Mouse (Mus musculus): ENCODE measurements around the gene Lyzl4.

Gene Lyzl4

GRCm38 (mm10) chr9:121647026-121647425 lies 5.1 kb upstream of the Lyzl4 start:
- DNase-seq (ENCODE audit: low spot score): no peak

- DNase-seq (ENCODE audit: low spot score): no peak
Measured at GRCm38 (mm10) chr9:121644855-121645254, 3.0 kb upstream of the Lyzl4 start.

- DNase-seq (ENCODE audit: low spot score): peak; percentile 14
Measured at GRCm38 (mm10) chr9:121642401-121643181, 695 bp upstream of the Lyzl4 start, which contains the start of gene Vipr1. Vipr1 (plus strand) TSS chr9:121642716.

GRCm38 (mm10) chr9:121641235-121641915 lies 521 bp downstream of the Lyzl4 start:
- no peak for DNase-seq (ENCODE audit: low spot score)

GRCm38 (mm10) chr9:121639790-121640189 lies 2.1 kb downstream of the Lyzl4 start:
- DNase-seq (ENCODE audit: low spot score): no peak

- DNase-seq (ENCODE audit: low spot score): no peak
Measured at GRCm38 (mm10) chr9:121635835-121636576, 5.9 kb downstream of the Lyzl4 start.

GRCm38 (mm10) chr9:121633306-121633705 lies 8.6 kb downstream of the Lyzl4 start:
- DNase-seq (ENCODE audit: low spot score): no peak

- DNase-seq (ENCODE audit: low spot score): no peak
Measured at GRCm38 (mm10) chr9:121632891-121633290, 9.0 kb downstream of the Lyzl4 start.

- DNase-seq (ENCODE audit: low spot score): no peak
Measured at GRCm38 (mm10) chr9:121631946-121632345, 9.9 kb downstream of the Lyzl4 start.

GRCm38 (mm10) chr9:121630627-121631026 lies 11.3 kb downstream of the Lyzl4 start:
- no peak for DNase-seq (ENCODE audit: low spot score)

GRCm38 (mm10) chr9:121624920-121625319 lies 17.0 kb downstream of the Lyzl4 start:
- no peak for DNase-seq (ENCODE audit: low spot score)

GRCm38 (mm10) chr9:121623235-121623634 lies 18.7 kb downstream of the Lyzl4 start:
- DNase-seq (ENCODE audit: low spot score): no peak

- no peak for DNase-seq (ENCODE audit: low spot score)
Measured at GRCm38 (mm10) chr9:121619441-121619840, 22.5 kb downstream of the Lyzl4 start.

GRCm38 (mm10) chr9:121616471-121616870 lies 25.4 kb downstream of the Lyzl4 start:
- no peak for DNase-seq (ENCODE audit: low spot score)

GRCm38 (mm10) chr9:121614241-121614757 lies 27.6 kb downstream of the Lyzl4 start:
- no peak for DNase-seq (ENCODE audit: low spot score)

- no peak for DNase-seq (ENCODE audit: low spot score)
Measured at GRCm38 (mm10) chr9:121613192-121613591, 28.7 kb downstream of the Lyzl4 start.

- no peak for DNase-seq (ENCODE audit: low spot score)
Measured at GRCm38 (mm10) chr9:121609381-121609780, 32.5 kb downstream of the Lyzl4 start.

GRCm38 (mm10) chr9:121606498-121607096 lies 35.3 kb downstream of the Lyzl4 start:
- no peak for DNase-seq (ENCODE audit: low spot score)

- peak; percentile 34 for DNase-seq (ENCODE audit: low spot score)
Measured at GRCm38 (mm10) chr9:121605414-121606278, 36.2 kb downstream of the Lyzl4 start.

- DNase-seq (ENCODE audit: low spot score): no peak
Measured at GRCm38 (mm10) chr9:121602381-121602780, 39.5 kb downstream of the Lyzl4 start.

GRCm38 (mm10) chr9:121600861-121601427 lies 41.0 kb downstream of the Lyzl4 start:
- DNase-seq (ENCODE audit: low spot score): no peak

Measured in c-Kit-positive CD71-positive TER-119-positive erythroid progenitor cells, embryonic 14.5 days (primary cell).